Mouse (Mus musculus): Measurements from ENCODE around the gene Ptcd1.
A peak's percentile ranks its signal among the peaks of the same experiment; 100 is the strongest.
"Not testable (repeated sequence)": the region's sequence is repeated elsewhere in the genome, so short reads cannot be mapped to it uniquely, and the experiment has no call there.

Gene Ptcd1

DNA sequence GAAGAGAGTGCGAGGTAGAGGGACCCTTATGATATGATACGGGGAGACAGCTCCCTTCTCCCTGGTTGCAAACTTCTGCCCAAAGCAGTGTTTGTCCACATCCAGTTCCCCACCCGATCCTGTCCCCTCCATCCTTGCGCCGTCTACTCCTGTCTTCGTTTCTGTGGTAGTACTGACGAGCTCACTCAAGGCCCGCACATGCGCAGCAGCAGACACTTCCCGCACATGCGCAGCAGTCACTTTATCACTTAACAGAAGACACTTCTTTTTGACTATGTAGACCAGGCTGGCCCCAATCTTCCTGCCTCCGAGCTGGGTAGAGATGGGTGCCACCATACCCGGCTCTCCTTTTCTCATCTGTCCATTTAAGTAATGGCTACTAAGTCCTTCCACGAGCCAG lies 5.5 kb downstream of the Ptcd1 start:
- no peak for DNase-seq

DNA sequence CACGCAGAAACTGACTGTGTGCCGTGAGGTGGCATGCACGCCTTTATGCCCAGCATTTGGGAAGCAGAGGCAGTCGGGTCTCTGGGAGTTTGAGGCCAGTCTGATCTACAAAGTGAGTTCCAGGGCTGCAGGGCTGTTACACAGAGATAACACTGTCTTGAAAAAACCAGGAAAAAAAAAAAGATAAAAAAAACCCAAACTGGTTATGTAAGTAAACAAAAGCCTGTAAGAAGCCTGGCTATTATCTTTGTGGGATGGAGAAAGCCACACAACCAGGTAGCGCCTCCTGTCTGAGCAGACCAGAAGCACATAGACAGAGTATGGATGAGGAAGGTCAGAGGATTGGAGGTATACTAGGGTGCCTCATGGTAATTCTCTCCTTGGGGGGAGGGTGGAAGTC lies 14.2 kb downstream of the Ptcd1 start:
- DNase-seq: no peak

DNA sequence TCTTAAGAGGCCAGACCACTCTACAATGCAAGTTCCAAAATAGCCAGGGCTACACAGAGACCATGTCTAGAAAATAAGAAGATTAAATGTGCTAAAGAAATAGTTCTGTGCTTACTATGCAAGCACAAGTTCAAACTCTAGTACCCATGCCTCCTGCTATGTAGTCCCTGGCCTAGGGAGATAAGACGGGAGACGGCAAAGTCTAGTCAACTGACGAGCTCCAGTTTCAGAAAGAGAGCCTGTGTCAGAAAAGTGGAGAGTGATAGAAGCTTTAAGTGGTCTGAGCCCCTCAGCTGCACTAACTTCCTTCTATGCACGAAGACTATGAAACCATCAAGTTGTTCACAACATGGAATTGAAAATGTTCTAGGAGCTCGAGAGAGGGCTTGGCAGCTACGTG lies 17.6 kb downstream of the Ptcd1 start:
- DNase-seq: no peak

DNA sequence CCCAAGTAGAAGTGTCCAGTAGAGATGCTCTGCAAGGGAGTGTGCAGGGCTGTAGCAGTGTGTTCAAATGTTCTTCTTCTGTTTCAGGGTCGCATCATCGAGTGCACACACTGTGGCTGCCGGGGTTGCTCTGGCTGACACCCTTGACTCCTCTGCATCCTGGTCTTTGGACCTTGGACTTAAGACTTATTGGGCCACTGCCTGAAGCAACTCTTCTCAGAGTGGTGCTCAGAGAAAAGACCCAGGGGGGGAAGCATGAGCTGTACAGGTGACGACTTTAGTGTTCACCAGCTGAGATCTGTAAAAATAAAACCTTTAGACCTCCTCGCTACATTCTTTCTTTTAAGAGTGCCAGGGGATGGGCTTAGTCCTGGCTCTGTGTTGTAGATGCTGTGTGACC lies 19.2 kb downstream of the Ptcd1 start:
- DNase-seq: no peak

DNA sequence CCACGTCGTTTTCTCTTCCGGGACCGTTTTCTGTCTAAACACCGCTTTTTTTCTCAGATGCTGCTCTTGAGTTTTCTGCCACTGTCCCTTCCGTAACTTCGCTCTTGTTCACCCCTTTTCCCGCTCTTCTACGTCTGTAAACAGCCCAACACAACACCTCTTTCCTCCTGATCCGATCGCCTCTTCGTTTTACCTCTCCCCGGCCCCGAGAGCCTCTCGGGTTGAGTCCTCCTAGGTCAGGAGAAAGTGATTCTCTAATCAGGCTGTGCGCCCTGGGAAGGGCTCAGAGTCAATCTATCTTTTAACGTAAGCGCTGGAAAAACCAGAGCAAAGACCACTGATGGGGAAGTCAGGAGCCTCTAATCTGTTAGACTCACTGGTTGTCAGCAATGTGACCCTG lies 26.3 kb downstream of the Ptcd1 start:
- DNase-seq: no peak

DNA sequence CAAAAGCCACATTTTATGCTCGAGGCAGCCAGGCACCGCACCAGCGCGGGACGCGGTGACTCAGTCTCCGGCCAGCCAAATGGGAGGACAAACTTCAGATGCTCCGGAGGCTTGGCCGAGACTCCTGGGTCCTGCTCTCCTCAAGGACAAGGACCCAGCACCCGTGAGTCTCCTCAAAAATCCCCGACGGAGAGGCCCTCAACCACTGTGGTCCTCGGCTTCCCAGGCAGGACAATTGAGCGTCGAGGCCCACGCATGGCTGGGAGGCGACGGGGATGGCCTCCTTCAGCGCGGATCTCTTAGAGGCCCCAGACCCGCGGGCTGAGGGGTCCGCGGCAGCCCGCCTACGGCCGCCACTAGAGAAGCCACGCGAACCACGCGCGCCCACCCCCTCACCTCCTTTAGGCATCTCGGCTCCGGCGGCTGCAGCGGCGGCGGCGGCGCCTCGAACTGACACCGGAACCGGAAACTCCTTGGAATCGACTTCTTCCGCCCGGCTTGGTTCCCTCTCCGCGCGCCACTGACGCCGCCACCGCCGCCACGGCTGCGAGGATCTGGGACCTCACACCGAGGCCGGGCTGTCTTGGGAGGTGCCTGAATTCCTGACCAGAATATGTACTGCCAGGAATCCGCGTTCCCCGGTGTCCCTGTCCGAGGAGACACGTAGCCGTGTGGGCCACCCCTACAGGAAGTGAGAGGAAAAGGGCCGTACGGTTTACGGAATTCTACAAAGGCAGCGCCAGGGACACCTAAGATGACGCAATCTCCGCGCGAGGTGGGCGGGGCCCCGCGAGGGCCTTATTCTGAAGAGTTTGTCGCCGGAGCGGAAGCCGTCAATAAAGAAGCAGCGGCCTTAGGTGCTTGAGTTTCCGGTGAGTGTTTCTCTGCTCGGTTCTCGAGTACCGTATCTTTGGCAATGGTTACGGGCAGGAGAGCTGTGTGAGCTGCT lies 27.1 kb downstream of the Ptcd1 start, which contains the start of the genes Pdap1 and Bud31:
Gene Pdap1 (minus strand): TSS at position 668 of the 949 bp plus-strand sequence.
Gene Bud31 (plus strand): TSS at position 792 of the 949 bp plus-strand sequence.
- peak; percentile 95 for DNase-seq

DNA sequence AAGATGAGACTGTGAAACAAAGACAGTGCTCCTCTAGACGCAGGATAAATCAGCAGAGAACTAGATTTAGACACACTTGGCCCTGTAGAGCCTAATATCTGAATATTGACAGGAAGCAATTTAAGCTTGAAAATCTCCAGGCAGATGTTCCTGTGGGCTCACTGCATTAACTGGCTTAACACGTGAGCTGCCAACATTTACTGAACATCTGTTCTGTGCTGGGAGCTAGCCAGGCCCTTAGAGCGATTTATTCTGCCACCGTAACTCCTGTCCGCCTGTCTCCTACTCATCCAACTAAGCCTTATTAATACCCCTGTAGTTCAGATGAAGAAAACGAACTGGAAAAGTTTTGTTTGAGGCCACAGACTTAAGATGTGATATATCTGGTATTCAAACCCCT lies 28.1 kb downstream of the Ptcd1 start:
- no peak for DNase-seq

DNA sequence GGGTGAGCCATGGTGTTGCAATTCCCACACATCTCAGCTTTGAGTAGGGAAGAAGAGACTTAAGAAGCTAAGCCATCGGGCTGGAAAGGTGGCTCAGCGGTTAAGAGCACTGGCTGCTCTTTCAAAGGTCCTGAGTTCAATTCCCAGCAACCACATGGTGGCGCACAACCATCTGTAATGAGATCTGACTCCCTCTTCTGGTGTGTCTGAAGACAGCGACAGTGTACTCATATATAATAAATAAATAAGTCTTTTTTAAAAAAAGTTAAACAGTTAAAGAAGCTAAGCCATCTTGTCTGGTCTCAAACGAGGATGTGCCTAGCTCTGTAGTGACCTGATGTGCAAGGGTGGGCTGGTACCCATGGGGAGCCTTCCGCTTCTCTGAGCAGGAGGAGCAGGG lies 33.6 kb downstream of the Ptcd1 start:
- DNase-seq: not testable (repeated sequence)

DNA sequence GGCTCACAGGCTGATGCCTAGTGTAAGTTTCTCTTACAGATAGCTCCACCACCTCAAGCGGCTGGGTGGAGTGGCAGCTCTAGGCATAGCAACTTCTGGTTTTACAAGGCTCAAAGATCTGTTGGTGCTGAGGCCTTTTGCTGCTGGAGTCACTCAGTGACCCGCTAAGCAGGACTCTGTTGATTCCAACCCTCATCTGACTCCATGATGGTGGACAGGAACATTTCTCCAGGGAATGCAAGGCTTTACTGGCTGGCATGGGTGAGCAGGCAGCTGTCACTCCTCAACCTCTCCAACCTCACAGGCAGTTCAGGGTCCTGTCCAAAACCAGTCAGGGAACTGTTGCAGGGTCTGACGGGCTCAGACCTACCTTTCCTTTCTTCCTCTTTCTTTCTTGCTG lies 35.9 kb downstream of the Ptcd1 start:
- DNase-seq: no peak

DNA sequence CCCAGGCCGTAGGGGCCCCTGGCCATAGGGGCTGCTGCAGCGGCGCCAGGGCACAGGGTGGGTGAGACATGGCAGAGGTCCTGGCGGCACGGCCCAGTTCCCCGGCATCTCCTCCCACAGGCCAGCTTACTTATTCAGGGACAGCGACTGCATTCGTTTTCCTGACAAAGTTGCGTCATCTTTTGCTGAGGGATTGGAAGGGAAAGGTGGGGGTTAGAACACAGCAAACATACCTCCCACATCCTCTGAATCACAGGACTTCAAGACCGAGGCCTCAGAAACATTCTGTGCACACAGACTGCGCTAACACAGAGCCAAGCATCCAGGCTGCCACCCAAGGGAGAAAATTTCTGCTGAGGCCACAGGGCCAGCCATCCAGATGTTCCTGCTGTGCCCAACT lies 36.7 kb downstream of the Ptcd1 start:
- no peak for DNase-seq

DNA sequence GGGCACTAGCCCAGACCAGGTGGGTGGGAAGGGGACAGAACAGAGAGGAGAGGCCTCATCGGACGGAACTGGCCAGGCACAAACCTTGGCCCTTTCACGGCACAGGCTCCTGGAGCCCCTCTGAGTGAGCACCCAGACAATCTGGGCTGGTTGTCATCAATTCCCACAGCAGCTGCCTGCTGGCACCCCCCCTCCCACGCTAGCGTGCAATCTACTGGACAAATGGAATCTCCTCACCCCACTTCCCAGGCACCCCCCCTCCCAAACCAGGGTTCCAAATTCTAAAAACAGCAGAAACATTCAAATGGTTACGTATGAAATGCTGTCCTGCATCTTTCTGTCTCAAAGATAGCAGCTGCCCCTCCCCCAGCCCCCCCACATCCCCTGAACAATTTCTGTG lies 37.1 kb downstream of the Ptcd1 start:
- DNase-seq: not testable (repeated sequence)

DNA sequence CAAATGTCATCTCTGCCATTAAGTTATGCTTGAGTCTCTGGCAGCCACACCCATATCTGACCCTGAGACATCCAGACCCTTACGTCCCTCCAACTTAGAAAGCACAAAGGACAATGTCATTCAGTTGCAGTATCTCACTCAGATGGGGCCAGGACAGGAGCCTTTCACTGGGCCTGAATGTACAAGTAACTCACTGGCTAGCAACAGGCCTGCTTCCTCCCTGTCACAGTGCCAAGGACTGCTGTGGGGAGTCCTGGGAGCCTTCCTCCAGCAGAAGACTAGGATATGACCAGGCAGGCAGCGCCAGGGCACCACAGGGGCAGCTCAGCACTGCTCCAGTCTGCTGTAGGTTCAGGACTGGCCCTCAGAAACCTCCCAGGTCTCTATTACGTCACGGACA lies 37.8 kb downstream of the Ptcd1 start:
- DNase-seq: peak; percentile 19

DNA sequence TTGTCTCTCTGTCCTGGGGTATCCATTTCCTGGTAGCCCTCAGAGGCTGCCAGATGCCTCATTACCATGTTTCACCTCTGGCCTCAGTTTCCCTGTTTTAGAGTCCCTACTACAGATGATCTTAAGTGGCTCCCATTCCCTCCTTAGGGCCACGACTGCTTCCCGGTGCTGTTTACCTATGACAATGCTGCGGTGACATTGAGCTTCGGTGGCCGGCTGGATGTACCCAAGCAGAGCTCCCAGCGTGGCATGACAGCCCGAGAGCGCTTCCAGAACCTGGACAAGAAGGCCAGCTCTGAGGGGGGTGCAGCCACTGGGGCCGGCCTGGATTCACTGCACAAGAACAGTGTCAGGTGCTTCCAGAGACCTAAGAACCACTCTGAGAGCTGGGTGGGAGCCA lies 40.3 kb downstream of the Ptcd1 start:
- no peak for DNase-seq

DNA sequence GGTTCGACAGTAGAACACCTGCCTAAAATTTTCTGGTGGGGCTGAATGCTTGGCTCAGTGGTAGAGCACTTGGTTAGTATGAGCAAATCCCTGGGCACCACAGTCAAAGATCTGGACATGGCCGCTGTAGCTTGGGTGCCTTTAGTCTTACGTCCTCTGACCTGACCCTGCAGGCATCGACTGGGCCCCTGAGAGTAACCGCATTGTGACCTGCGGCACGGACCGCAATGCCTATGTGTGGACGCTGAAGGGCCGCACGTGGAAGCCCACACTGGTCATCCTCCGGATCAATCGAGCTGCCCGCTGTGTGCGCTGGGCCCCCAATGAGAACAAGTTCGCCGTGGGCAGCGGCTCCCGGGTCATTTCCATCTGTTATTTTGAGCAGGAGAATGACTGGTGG lies 43.5 kb downstream of the Ptcd1 start:
- no peak for DNase-seq

DNA sequence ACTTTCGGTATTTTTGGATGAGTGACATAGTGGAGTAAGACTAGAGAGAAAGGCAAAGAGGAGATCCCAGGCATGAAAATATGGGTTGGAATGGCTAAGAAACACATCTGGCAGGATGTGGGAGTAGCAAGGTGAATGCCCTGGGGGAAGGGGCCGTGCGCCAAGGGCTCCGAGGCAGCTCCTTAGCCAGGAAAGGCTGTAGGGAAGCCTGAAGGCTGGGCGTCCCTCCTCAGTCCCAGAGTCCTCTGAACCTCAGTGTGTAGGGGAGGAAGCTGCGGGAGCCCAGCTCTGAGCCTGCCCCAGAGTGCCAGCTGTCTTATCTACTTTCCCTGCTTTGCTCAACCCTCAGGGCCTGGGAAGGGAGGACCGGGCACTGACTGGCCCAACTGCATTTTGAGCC lies 46.0 kb downstream of the Ptcd1 start:
- no peak for DNase-seq

DNA sequence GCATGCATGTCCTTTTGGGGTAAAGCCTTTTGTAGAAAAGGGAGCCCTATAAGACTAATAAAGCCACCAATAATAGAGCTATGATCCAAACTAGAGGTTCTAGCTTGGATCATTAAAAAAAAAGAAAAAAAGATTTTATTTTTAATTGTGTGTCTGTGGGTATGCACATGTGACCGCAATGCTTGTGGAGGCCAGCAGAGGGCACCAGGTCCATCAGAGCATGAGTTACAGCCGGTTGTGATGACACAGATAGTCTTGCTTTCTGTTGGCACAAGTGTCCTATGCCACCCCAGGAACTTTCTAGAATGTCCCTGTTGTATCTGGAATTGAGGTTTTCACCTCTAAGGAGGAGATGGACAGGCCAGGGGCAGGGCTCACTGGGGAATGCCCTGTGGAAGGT lies 47.5 kb downstream of the Ptcd1 start:
- DNase-seq: peak; percentile 26

DNA sequence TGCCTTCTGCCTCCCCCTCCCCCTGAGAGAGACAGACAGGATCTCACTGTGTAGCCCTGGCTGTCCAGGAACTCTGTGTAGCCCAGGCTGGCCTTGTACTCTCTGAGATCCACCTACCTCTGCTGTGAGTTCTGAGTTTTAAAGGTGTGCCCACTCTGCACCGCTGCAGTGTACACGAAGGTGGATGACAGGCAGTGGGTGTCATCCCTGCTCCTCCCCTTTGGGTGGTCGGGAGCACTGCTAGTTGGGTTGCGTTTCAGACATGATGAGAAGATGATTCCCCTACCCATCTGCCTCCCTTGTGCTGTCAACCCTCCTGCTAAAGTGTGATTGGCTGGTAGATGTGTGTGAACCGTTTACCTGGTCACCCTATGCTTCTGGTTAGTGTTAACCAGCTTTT lies 48.4 kb downstream of the Ptcd1 start:
- DNase-seq: no peak

DNA sequence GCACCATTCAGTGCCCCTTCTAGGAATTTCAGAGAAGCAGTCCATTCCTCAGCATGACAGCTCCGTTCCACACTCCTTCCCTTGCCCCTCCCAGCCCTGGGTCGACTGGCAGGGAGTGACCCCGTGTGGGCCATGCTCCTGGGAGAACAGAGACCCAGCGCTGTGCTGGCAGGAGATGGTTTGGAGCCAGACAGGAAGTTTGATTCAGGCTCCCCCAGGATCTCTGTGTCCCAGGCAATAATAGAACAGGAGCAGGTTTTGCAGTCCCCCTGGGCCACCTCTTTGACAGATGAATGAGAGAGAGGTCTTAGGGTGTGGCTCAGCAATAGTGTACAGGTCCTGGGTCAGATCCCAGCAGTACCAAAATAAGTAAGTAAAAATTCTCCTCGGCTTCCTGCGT lies 48.9 kb downstream of the Ptcd1 start:
- peak; percentile 48 for DNase-seq

DNA sequence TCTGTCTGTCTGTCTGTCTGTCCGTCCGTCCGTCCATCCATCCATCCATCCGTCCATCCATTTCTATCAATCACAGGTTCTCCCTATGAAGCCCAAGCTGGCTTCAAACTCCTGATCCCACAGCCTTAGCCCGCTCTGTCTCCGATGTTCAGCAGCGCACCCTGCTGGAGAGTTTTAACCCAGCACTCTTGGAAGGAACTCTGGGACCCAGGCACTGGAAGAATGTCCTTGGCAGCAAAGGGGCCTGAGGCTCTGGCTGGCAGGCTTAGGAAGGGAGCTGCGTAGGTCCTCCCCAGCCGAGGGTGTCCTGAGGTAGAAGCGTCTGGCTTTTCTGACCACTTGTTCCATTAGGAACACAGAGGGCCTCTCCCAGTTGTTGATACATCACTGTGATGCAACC lies 50.0 kb downstream of the Ptcd1 start:
- DNase-seq: peak; percentile 91

DNA sequence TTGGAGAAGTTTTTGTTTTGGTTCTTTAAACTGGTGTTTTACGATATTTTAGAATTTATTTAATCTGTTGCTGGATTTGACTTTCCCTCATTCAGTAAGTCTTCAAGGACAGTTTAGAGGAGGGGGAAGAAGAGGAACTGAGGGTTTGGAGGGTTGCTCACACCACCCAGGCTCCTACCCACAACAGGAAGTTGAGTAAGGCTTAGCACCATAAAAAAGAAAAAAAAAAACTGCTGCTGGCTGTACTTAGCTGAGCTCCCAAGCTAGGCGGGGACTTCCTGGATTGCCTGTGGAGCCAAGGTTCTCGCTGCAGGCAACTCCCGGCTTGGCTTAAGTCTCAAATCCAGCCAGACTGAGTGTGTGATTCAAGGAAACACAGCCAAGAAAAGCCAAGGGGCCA lies 50.6 kb downstream of the Ptcd1 start:
- peak; percentile 90 for DNase-seq

DNA sequence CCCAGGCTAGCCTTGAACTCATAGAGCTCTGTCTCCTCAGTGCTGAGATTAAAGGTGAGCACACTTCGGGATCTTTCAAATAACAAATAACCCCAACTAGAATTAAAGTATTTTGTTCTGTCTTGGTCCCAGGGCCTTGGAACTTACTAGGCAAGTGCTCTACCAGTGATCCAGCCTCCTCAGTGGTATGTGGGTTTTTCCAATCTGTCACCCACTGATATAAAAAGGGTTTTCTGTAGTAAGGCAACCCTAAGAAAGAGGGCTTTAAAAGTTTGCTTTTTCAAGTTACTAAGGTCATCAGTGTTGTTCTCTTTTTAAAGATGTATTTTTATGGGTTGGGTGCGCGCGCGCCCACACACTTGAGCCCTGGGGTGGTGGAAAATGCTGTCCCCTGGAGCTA lies 51.2 kb downstream of the Ptcd1 start:
- no peak for DNase-seq

DNA sequence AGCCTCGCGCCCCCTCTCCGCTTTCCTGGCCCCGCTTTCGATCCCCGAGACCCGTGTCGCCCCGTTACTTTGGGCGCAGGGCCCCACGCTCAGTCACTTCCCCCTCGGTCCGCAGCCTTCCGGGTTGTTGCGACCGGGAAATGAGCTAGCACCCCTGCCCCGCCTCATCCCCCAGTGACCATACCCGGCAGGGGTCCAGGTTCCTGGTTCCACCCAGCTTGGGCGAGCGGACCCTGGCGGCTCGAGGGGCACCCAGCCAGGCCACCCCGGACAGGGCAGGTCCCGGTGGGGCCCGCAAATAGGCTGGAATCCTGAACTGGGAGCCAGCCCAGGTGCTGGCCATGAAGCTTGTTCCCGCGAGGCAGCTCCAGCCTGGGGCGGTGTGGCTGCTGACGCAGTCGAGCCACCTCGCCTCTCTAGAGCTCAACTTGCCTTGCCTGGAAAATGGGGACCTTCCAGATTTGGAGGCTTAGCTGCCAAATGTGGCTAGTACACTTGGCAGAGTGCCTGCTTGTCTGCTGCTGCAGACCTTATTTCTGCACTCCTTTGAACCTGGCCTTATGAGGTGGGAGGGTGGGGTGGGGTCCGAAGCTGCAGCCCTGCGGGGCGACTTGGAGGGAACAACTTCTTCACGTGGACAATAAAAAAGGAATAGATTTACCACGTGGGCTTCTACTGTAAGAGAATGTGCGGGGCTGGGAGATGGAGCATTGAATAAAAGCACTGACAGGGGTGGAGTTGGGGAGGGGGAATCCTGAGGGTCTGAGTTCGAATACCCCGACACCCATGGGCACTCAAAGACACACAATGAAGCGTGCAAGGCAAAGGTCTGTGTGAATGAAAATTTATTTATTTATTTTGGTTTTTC lies 52.1 kb downstream of the Ptcd1 start:
- peak; percentile 81 for DNase-seq

DNA sequence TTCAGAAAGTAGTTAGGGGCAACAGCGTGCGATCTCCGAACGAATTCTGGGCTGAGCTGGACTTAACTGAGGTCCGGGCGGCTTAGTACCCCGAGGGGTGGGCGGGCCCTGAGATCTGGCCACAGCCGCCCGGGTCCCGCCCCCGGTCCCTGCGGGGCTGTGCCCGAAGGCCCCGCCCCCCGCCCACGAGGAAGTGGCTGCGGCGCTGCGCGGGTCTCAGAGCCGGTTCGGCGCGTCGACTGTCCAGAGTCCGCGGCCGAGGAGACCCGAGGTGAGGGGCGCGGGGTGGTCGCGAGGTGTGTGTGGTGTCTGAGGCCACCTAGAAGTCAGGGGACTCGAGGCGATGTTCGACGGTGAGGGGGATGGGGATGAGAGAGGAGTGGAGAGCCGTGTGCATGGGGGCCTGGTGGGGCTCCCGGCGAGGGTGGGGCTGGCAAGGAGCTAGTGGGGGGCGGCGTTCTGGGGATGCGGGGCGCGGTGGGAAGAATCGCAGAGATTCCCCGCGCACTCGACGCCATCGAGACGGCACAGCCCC lies 52.8 kb downstream of the Ptcd1 start, which contains the start of gene Arpc1b:
Gene Arpc1b (plus strand): TSS at position 145 of the 535 bp plus-strand sequence.
- peak; percentile 85 for DNase-seq
